Mouse (Mus musculus): ENCODE data around the gene Olfr965.

DNA sequence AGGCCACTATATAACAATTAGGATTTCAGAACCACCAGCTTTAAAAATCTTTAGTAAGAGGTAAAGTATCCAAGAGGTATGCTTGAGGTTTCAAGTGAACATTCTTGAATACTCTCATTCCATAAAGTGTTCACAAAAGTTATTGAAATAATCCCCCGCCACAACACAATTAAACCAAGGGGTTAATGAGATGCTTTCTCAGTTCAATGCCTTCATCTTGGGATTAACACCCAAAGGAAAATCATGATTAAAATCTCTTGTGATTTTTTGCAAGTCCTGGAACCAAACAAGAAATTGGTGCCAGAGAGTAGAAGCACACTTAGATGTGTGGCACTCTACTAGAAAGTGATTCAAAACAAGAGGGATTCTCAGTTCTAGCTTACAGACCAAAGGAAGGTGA lies 44.2 kb upstream of the Olfr965 start, which contains the start of gene Olfr963:
- no peak for TF ChIP-seq USF1 (IDR thresholded peaks at IDR 0.05; ENCODE audit: low read depth)
- TF ChIP-seq POLR2A (IDR thresholded peaks at IDR 0.05; ENCODE audit: insufficient read length, low read depth) = no peak
- TF ChIP-seq MAX (IDR thresholded peaks at IDR 0.05; ENCODE audit: low read depth) = no peak
- TF ChIP-seq POLR2AphosphoS2 (IDR thresholded peaks at IDR 0.05; ENCODE audit: insufficient read length, low read depth) = no peak
